Mouse (Mus musculus): ENCODE measurements around the gene Tmem121b. TPM values are rescaled to one million over a fixed set of nuclear protein-coding genes. Genes with fewer than 3 reads are reported as not detected.

Tmem121b gene
- polyA plus RNA-seq, 1 experiment from 2014 or later, result 3.0 TPM

GRCm38 (mm10) chr6:120517311-120517710 is 23.7 kb upstream of the Tmem121b start:
- H3K4me1 ChIP-seq (replicated peaks), result no peaks in the 10 kb centered on the region
- 85% methylated on average over 5 of the region's 5 CpGs for WGBS
- ATAC-seq, result no peak
- H3K36me3 ChIP-seq, result peaks cover 76% of the 10 kb centered on the region
- no peaks in the 10 kb centered on the region for H3K27me3 ChIP-seq
- no peaks in the 10 kb centered on the region for H3K9me3 ChIP-seq
- no peak overlapping the region for H3K4me3 ChIP-seq (replicated peaks)
- no peak overlapping the region for H3K27ac ChIP-seq
- H3K9ac ChIP-seq (replicated peaks), result no peak overlapping the region
- no peak overlapping the region for H3K4me2 ChIP-seq (replicated peaks)

GRCm38 (mm10) chr6:120516879-120517278 is 23.3 kb upstream of the Tmem121b start:
- Histone ChIP-seq H3K4me3 (replicated peaks) (no peak overlapping the region), H3K27ac (no peak overlapping the region), H3K36me3 (peaks cover 74% of the 10 kb centered on the region), H3K4me1 (replicated peaks) (no peaks in the 10 kb centered on the region), H3K4me2 (replicated peaks) (no peak overlapping the region), H3K9me3 (no peaks in the 10 kb centered on the region), H3K9ac (replicated peaks) (no peak overlapping the region), H3K27me3 (no peaks in the 10 kb centered on the region)
- WGBS, result 90% methylated on average over 6 of the region's 6 CpGs
- ATAC-seq, result no peak

GRCm38 (mm10) chr6:120516422-120516821 is 22.8 kb upstream of the Tmem121b start:
- H3K36me3 ChIP-seq, result peaks cover 74% of the 10 kb centered on the region
- no peak overlapping the region for H3K4me3 ChIP-seq (replicated peaks)
- 94% methylated on average over 4 of the region's 4 CpGs for WGBS
- H3K4me2 ChIP-seq (replicated peaks), result no peak overlapping the region
- H3K9ac ChIP-seq (replicated peaks), result no peak overlapping the region
- H3K27ac ChIP-seq, result no peak overlapping the region
- no peaks in the 10 kb centered on the region for H3K27me3 ChIP-seq
- H3K4me1 ChIP-seq (replicated peaks), result no peaks in the 10 kb centered on the region
- H3K9me3 ChIP-seq, result no peaks in the 10 kb centered on the region
- ATAC-seq, result no peak

- 94% methylated on average over 6 of the region's 6 CpGs for WGBS
- H3K4me2 ChIP-seq (replicated peaks), result no peak overlapping the region
- H3K27me3 ChIP-seq, result no peaks in the 10 kb centered on the region
- no peak overlapping the region for H3K27ac ChIP-seq
- no peaks in the 10 kb centered on the region for H3K4me1 ChIP-seq (replicated peaks)
- no peaks in the 10 kb centered on the region for H3K9me3 ChIP-seq
- H3K36me3 ChIP-seq, result peaks cover 54% of the 10 kb centered on the region
- no peak overlapping the region for H3K9ac ChIP-seq (replicated peaks)
- no peak for ATAC-seq
- no peak overlapping the region for H3K4me3 ChIP-seq (replicated peaks)
Measured at GRCm38 (mm10) chr6:120511212-120511611, 17.6 kb upstream of the Tmem121b start.

GRCm38 (mm10) chr6:120510425-120510824 is 16.8 kb upstream of the Tmem121b start:
- H3K36me3 ChIP-seq, result peaks cover 54% of the 10 kb centered on the region
- H3K4me2 ChIP-seq (replicated peaks), result no peak overlapping the region
- WGBS, result 87% methylated on average over 8 of the region's 8 CpGs

GRCm38 (mm10) chr6:120509975-120510374 is 16.4 kb upstream of the Tmem121b start:
- Histone ChIP-seq H3K9me3 (no peaks in the 10 kb centered on the region), H3K27me3 (no peaks in the 10 kb centered on the region), H3K36me3 (peaks cover 54% of the 10 kb centered on the region), H3K4me3 (replicated peaks) (no peak overlapping the region), H3K27ac (no peak overlapping the region), H3K4me1 (replicated peaks) (no peaks in the 10 kb centered on the region), H3K4me2 (replicated peaks) (no peak overlapping the region), H3K9ac (replicated peaks) (no peak overlapping the region)
- WGBS, result 91% methylated on average over 7 of the region's 7 CpGs
- ATAC-seq, result no peak

More at GRCm38 (mm10) chr6:120510425-120510824, 16.8 kb upstream of the Tmem121b start:
- no peak overlapping the region for H3K4me3 ChIP-seq (replicated peaks)
- H3K4me1 ChIP-seq (replicated peaks), result no peaks in the 10 kb centered on the region
- H3K27me3 ChIP-seq, result no peaks in the 10 kb centered on the region
- H3K9me3 ChIP-seq, result no peaks in the 10 kb centered on the region
- H3K9ac ChIP-seq (replicated peaks), result no peak overlapping the region
- no peak for ATAC-seq
- H3K27ac ChIP-seq, result no peak overlapping the region

- Histone ChIP-seq H3K27me3 (no peaks in the 10 kb centered on the region), H3K9ac (replicated peaks) (no peak overlapping the region), H3K4me3 (replicated peaks) (no peak overlapping the region), H3K36me3 (peaks cover 41% of the 10 kb centered on the region), H3K4me2 (replicated peaks) (no peak overlapping the region), H3K9me3 (no peaks in the 10 kb centered on the region), H3K4me1 (replicated peaks) (no peaks in the 10 kb centered on the region), H3K27ac (no peak overlapping the region)
- ATAC-seq, result no peak
- 91% methylated on average over 4 of the region's 4 CpGs for WGBS
Measured at GRCm38 (mm10) chr6:120508645-120509044, 15.0 kb upstream of the Tmem121b start.

GRCm38 (mm10) chr6:120505531-120505930 is 11.9 kb upstream of the Tmem121b start:
- WGBS, result 70% methylated on average over 4 of the region's 4 CpGs
- no peak for ATAC-seq
- no peak overlapping the region for H3K4me3 ChIP-seq (replicated peaks)
- H3K4me2 ChIP-seq (replicated peaks), result no peak overlapping the region
- 0 out of 2 replicates have a peak, but pooled peaks cover 2% of the 10 kb centered on the region for H3K9me3 ChIP-seq
- H3K9ac ChIP-seq (replicated peaks), result no peak overlapping the region
- no peak overlapping the region for H3K27ac ChIP-seq
- H3K27me3 ChIP-seq, result no peaks in the 10 kb centered on the region
- no peaks in the 10 kb centered on the region for H3K4me1 ChIP-seq (replicated peaks)
- H3K36me3 ChIP-seq, result peaks cover 20% of the 10 kb centered on the region

- peaks cover 6% of the 10 kb centered on the region; the same call in 1 of the 2 replicates for H3K36me3 ChIP-seq
- H3K9ac ChIP-seq (replicated peaks), result no peak overlapping the region
- H3K4me1 ChIP-seq (replicated peaks), result no peaks in the 10 kb centered on the region
- H3K4me2 ChIP-seq (replicated peaks), result no peak overlapping the region
- WGBS, result 70% methylated on average over 3 of the region's 3 CpGs
- no peak overlapping the region for H3K4me3 ChIP-seq (replicated peaks)
- H3K27me3 ChIP-seq, result no peaks in the 10 kb centered on the region
- 0 out of 2 replicates have a peak, but pooled peaks cover 3% of the 10 kb centered on the region for H3K9me3 ChIP-seq
- ATAC-seq, result no peak
- H3K27ac ChIP-seq, result no peak overlapping the region
Measured at GRCm38 (mm10) chr6:120504051-120504450, 10.4 kb upstream of the Tmem121b start.

- no peak for ATAC-seq
- Histone ChIP-seq H3K9ac (replicated peaks) (no peak overlapping the region; the same call in 1 of the 2 replicates), H3K27me3 (peaks cover 14% of the 10 kb centered on the region; the same call in 1 of the 2 replicates), H3K36me3 (no peaks in the 10 kb centered on the region), H3K9me3 (0 out of 2 replicates have a peak, but pooled peaks cover 3% of the 10 kb centered on the region), H3K27ac (no peak overlapping the region; the same call in 1 of the 2 replicates), H3K4me2 (replicated peaks) (no peak overlapping the region), H3K4me1 (replicated peaks) (peaks cover 33% of the 10 kb centered on the region), H3K4me3 (replicated peaks) (no peak overlapping the region)
- 54% methylated on average over 3 of the region's 3 CpGs for WGBS
Measured at GRCm38 (mm10) chr6:120496544-120496943, 2.9 kb upstream of the Tmem121b start.

GRCm38 (mm10) chr6:120492499-120493373 is 871 bp downstream of the Tmem121b start:
- Histone ChIP-seq H3K4me1 (replicated peaks) (peaks cover 57% of the 10 kb centered on the region), H3K9ac (replicated peaks) (peak overlapping the region; percentile 89), H3K4me2 (replicated peaks) (peak overlapping the region; percentile 69), H3K9me3 (no peaks in the 10 kb centered on the region), H3K36me3 (no peaks in the 10 kb centered on the region), H3K27ac (peak overlapping the region; percentile 98), H3K4me3 (replicated peaks) (peak overlapping the region; percentile 80), H3K27me3 (peaks cover 14% of the 10 kb centered on the region; the same call in 1 of the 2 replicates)
- under 1% methylated on average over 75 of the region's 95 CpGs for WGBS
- peak; percentile 35 for ATAC-seq

GRCm38 (mm10) chr6:120491862-120492498 is 1.6 kb downstream of the Tmem121b start:
- H3K4me1 ChIP-seq (replicated peaks), result peaks cover 57% of the 10 kb centered on the region
- 10% methylated on average over 22 of the region's 22 CpGs for WGBS
- H3K9me3 ChIP-seq, result no peaks in the 10 kb centered on the region
- peak overlapping the region; percentile 89 for H3K9ac ChIP-seq (replicated peaks)
- peak overlapping the region; percentile 80 for H3K4me3 ChIP-seq (replicated peaks)
- no peaks in the 10 kb centered on the region for H3K36me3 ChIP-seq
- H3K4me2 ChIP-seq (replicated peaks), result peak overlapping the region; percentile 69
- no peak; the same call in 1 of the 2 replicates for ATAC-seq
- H3K27me3 ChIP-seq, result peaks cover 14% of the 10 kb centered on the region; the same call in 1 of the 2 replicates
- H3K27ac ChIP-seq, result 0 out of 2 replicates have a peak overlapping the region, but pooled peaks have one; percentile 98
